Mouse (Mus musculus) embryonic facial prominence, embryonic 14.5 days (tissue): ENCODE measurements at regions not wholly inside any gene's neighbourhood (a gene's known extent, or its start where the extent isn't known, plus 50 kb on each side); places are given as distances from the start of the nearest gene placed in this dataset.

Source experiments
- ATAC-seq: fragments of 200-750 bp; cut with Nextera tagmentation; 2 replicates; pipeline ENCODE4 v1.8.0; 2017; ENCODE audit warnings: low read depth, moderate number of reproducible peaks, moderate TSS enrichment
- DNase-seq: peaks from one replicate; pipeline ENCODE4 v3.0.0-alpha.2; 2015; ENCODE audit warnings: low spot score
- H3K27ac ChIP-seq: fragments of 300-500 bp; sonication (generic); replicated peaks from 2 replicates; pipeline ENCODE4 v1.5.1; 2014; ENCODE audit warnings: low read depth, mild to moderate bottlenecking, low read length, moderate library complexity
- H3K27me3 ChIP-seq: fragments of 300-500 bp; sonication (generic); replicated peaks from 2 replicates; pipeline ENCODE4 v1.6.1; 2014; ENCODE audit warnings: low read length; ENCODE audit not compliant: control insufficient read depth, insufficient read depth
- H3K36me3 ChIP-seq: fragments of 300-500 bp; sonication (generic); 2 replicates; pipeline ENCODE4 v1.6.1; 2014; ENCODE audit warnings: low read length, mixed read lengths; ENCODE audit not compliant: control insufficient read depth, insufficient read depth
- H3K4me1 ChIP-seq: fragments of 300-500 bp; sonication (generic); 2 replicates; pipeline ENCODE4 v1.6.1; 2014; ENCODE audit warnings: antibody characterized with exemption, low read length; ENCODE audit not compliant: control insufficient read depth, insufficient read depth
- H3K4me2 ChIP-seq: fragments of 300-500 bp; sonication (generic); 2 replicates; pipeline ENCODE4 v1.6.1; 2014; ENCODE audit warnings: low read depth, mild to moderate bottlenecking, low read length, moderate library complexity, mixed read lengths
- H3K4me3 ChIP-seq: fragments of 300-500 bp; sonication (generic); 2 replicates; pipeline ENCODE4 v1.5.1; 2014; ENCODE audit warnings: low read depth, mild to moderate bottlenecking, low read length
- H3K9ac ChIP-seq: fragments of 300-500 bp; sonication (generic); 2 replicates; pipeline ENCODE4 v1.6.1; 2014; ENCODE audit warnings: low read depth, mild to moderate bottlenecking, low read length, moderate library complexity, mixed read lengths
- H3K9me3 ChIP-seq: fragments of 300-500 bp; sonication (generic); 2 replicates; pipeline ENCODE4 v1.6.1; 2016; ENCODE audit warnings: low read length; ENCODE audit not compliant: control insufficient read depth
- WGBS: fragments of 180-500 bp; shearing (Covaris S2); extraction: QIAGEN DNeasy Blood & Tissue Kit; methylation state at CpG from one replicate; pipeline ENCODE4 v1.1.7; 2014; 5-methylcytosine and 5-hydroxymethylcytosine counted together

- H3K4me3 ChIP-seq, result no peak overlapping the region
- ATAC-seq (no peak), DNase-seq (no peak)
- no peak overlapping the region for H3K27ac ChIP-seq
- no peaks in the 10 kb centered on the region for H3K9me3 ChIP-seq
- H3K9ac ChIP-seq, result no peak overlapping the region
- no peaks in the 10 kb centered on the region for H3K36me3 ChIP-seq
- H3K4me1 ChIP-seq, result no peaks in the 10 kb centered on the region
- 87% methylated on average over 6 of the region's 6 CpGs for WGBS
- H3K27me3 ChIP-seq, result no peaks in the 10 kb centered on the region
- H3K4me2 ChIP-seq, result no peak overlapping the region
Measured at GRCm38 (mm10) chr15:65733326-65733725, 718.6 kb upstream of the Gm21961 start.

DNA sequence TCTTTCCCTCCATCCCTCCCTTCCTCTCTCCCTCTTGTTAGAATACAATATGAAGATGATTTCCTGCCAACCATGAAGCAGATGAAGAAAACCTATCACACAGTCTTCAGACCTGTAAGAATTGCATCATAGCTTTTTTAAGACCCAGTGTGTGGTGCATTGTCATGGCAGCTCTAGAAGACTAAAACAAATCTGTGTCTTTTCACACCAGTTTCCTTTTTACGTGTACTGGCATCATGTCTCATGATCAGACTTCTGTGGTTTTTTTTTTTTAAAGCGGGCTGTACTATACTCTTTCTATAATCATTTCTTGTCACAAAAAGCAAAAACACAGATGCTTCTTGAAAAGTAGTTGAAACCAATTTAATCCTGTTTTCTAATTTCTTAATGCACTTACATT lies 716.6 kb upstream of the Gm21961 start:
- ATAC-seq, result no peak
- Histone ChIP-seq H3K4me1 (no peaks in the 10 kb centered on the region), H3K27ac (no peak overlapping the region), H3K9me3 (no peaks in the 10 kb centered on the region), H3K4me2 (no peak overlapping the region), H3K4me3 (no peak overlapping the region), H3K27me3 (no peaks in the 10 kb centered on the region), H3K36me3 (no peaks in the 10 kb centered on the region), H3K9ac (no peak overlapping the region)
- no peak for DNase-seq
- 80% methylated on average over 2 of the region's 2 CpGs for WGBS

DNA sequence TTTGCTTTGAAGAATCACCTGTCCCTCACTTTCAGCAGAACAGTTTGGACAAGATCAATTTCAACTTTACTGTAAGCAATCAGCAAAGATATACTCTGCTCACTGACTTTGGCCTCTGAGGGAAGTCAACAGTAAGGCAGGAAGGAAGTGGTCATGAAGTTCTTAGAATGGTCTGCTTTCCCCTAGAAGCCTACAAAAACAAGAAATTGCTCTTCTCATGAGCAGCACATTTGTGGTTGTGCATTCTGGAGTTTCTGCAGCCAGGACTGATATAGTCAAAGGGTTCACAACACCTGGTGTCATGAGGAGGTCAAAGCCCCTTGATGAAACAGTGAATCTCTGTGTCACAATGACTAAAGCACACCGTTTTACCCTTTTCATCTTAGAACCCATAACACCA lies 712.4 kb upstream of the Gm21961 start:
- WGBS, result 74% methylated on average over 1 of the region's 1 CpGs
- Histone ChIP-seq H3K9me3 (no peaks in the 10 kb centered on the region), H3K27me3 (no peaks in the 10 kb centered on the region), H3K9ac (no peak overlapping the region), H3K4me2 (no peak overlapping the region), H3K36me3 (no peaks in the 10 kb centered on the region), H3K4me1 (no peaks in the 10 kb centered on the region), H3K27ac (no peak overlapping the region), H3K4me3 (no peak overlapping the region)
- DNase-seq (no peak), ATAC-seq (no peak)

DNA sequence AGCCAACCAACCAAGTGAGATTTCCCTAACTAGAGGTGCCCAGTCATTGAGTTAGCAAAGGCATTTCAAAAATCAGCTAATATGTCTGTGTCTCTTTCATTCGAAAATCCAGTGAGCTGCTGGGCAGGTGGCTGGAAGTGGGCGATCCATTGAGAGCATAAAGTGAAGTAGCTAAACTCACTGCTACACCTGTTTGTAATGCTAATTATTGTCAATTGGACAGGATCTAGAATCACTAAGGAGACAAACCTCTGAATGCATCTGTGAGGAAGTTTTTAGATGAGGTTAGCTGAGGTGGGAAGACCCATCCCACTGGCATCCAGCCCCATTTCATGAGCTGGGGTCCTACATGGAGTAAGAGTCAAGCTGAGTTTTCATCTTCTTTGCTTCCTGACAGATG lies 711.6 kb upstream of the Gm21961 start:
- no peak overlapping the region for H3K4me2 ChIP-seq
- H3K27ac ChIP-seq, result no peak overlapping the region
- DNase-seq (no peak), ATAC-seq (no peak)
- H3K36me3 ChIP-seq, result no peaks in the 10 kb centered on the region
- 83% methylated on average over 2 of the region's 2 CpGs for WGBS
- H3K27me3 ChIP-seq, result no peaks in the 10 kb centered on the region
- H3K9ac ChIP-seq, result no peak overlapping the region
- no peaks in the 10 kb centered on the region for H3K9me3 ChIP-seq
- H3K4me3 ChIP-seq, result no peak overlapping the region
- no peaks in the 10 kb centered on the region for H3K4me1 ChIP-seq

DNA sequence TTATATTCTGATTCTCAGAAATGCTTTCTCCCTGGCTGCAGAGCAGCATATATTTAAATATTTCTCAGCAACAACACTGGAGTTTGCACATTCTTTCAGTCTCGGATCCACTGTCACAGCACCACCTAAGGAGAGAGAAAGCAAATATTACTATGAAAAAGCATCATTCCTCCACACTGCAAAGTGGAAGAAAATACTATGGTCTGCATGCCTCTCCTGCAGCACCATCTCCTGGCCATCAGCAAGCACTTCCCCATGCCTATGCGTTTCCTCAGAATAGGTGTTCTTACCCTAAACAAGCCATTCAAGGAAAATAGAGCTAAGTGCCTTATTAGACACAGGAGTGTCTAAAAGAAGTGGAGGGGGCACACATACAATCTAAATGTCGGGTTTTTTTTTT lies 688.9 kb upstream of the Gm21961 start:
- no peak overlapping the region for H3K27ac ChIP-seq
- DNase-seq (peak; percentile 23), ATAC-seq (no peak)
- no peak overlapping the region for H3K4me2 ChIP-seq
- H3K9ac ChIP-seq, result no peak overlapping the region
- no peaks in the 10 kb centered on the region for H3K9me3 ChIP-seq
- H3K4me3 ChIP-seq, result no peak overlapping the region
- H3K27me3 ChIP-seq, result no peaks in the 10 kb centered on the region
- no peaks in the 10 kb centered on the region for H3K36me3 ChIP-seq
- 46% methylated on average over 3 of the region's 3 CpGs for WGBS
- no peaks in the 10 kb centered on the region for H3K4me1 ChIP-seq

DNA sequence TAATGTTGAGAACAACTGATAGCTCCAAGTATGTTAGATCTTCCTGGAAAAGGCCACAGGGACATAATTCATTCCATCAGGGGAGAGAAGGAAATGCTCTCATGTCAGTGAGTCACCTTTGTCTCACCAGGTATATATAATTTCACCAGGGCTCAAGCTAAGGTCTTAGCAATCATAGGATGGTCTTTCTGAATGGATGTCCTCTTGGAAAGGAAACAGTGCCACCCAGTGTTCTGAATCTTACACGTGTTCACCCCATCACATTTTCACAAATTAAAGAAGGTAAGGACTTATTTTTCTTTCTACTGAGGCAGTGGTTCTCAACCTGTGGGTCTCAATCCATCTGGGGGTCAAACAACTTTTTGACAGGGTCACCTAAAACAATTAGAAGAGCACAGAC lies 686.8 kb upstream of the Gm21961 start:
- peak; percentile 19 for DNase-seq
- Histone ChIP-seq H3K4me3 (no peak overlapping the region), H3K9ac (no peak overlapping the region), H3K27me3 (no peaks in the 10 kb centered on the region), H3K9me3 (no peaks in the 10 kb centered on the region), H3K4me2 (no peak overlapping the region), H3K36me3 (no peaks in the 10 kb centered on the region), H3K4me1 (no peaks in the 10 kb centered on the region), H3K27ac (no peak overlapping the region)
- no peak for ATAC-seq
- WGBS, result 12% methylated on average over 1 of the region's 1 CpGs

- Histone ChIP-seq H3K4me3 (no peak overlapping the region), H3K9me3 (no peaks in the 10 kb centered on the region), H3K4me1 (no peaks in the 10 kb centered on the region), H3K4me2 (no peak overlapping the region), H3K9ac (no peak overlapping the region), H3K27ac (no peak overlapping the region), H3K27me3 (no peaks in the 10 kb centered on the region), H3K36me3 (no peaks in the 10 kb centered on the region)
- ATAC-seq (no peak), DNase-seq (no peak)
- 75% methylated on average over 2 of the region's 2 CpGs for WGBS
Measured at GRCm38 (mm10) chr15:65698596-65698995, 683.9 kb upstream of the Gm21961 start.
